Mouse (Mus musculus) c-Kit-positive CD71-negative TER-119-negative erythroid progenitor cells, embryonic 14.5 days (primary cell): ENCODE results near the gene Sema5a.

Source experiments
- DNase-seq: peaks from one replicate; pipeline ENCODE4 v3.0.0-alpha.2; 2013; ENCODE audit warnings: low read depth

Gene Sema5a

GRCm38 (mm10) chr15:32447558-32448349 is 203.1 kb downstream of the Sema5a start:
- no peak for DNase-seq

- no peak for DNase-seq
Measured at GRCm38 (mm10) chr15:32459046-32459445, 214.4 kb downstream of the Sema5a start.

DNA sequence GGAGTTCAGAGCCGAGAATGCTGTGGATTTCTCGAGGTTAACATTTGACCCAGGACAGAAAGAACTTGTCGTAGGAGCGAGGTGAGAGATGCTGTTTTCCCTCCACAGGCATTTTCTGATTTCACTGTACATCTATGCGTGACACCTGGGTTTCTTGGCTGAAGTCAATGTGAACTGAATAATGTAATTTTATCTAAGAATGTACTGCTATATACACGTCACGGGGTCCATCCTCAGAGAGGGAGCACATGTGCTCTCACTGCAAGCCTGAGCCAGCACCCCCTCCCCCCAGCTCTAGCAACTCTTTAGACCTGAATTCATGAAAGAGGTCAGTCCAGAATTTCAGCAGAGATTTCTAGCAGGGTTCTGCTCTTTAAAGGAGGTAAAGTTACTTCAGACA is 215.6 kb downstream of the Sema5a start:
- no peak for DNase-seq

DNA sequence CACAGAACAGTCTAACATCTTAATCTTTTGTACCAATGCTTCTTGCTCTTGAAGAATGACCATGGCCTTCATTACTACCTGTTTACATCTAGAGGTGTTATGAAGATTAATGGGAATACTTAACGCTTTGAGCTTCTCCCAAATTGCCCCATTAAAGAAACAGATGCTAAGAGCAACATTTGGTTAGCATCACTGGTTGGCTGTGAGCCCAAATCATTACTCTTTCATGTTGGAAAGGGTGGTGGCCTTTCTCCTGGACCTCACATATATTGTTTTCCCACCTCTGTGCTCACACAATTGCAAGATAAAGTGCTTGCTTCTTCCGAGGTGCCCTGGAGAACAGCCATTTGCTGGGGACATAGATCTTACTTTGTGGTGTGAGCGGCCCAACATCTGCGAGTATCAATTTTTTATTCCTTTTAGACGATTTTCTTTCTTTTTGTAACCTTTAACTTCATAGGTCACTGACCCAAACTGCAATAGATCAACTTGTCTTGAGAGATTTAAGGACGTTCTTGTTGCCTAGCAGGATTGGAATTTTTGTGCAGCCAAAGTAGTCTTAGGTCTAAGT is 227.0 kb downstream of the Sema5a start:
- no peak for DNase-seq

DNA sequence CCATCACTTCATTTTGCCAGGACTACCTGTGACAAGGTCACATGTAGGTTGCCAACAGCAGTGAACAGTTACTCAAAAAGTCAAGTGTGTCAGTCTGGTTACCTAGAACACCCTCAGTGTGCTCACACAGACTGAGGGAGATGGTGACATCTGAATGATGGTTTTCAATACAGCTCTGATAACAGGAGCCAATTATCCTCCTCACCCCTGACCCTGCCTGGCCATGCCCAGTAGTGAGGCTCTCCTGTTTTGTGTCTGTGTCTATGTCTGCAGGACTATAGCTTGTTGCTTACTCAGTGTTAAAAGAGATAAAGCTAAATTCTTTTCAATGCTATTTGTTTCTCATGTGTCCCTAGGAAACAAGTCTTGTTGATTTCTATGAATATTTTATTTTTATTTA is 236.1 kb downstream of the Sema5a start:
- DNase-seq = no peak

GRCm38 (mm10) chr15:32485064-32485964 is 240.7 kb downstream of the Sema5a start:
- DNase-seq = no peak

DNA sequence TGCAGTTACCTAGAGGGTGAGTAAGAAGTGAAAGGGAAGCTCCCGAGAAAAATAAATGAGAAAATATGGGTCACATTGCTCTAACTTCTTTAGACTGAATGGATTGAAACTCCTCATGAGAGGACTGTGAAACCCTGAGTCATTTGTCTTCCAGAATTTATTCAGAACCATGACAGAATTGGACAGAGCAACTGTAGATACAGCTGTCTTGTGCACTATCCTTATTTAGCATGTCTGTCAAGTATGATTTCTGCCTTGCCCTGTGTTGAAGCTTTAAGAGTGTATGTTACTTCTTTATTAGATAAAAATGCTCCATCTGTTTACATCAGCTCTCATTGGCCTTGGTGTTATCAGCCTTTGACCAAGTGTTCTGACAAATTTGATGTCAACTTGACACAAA is 243.4 kb downstream of the Sema5a start:
- DNase-seq = no peak

GRCm38 (mm10) chr15:32494219-32494618 is 249.6 kb downstream of the Sema5a start:
- no peak for DNase-seq

GRCm38 (mm10) chr15:32494899-32495298 is 250.3 kb downstream of the Sema5a start:
- no peak for DNase-seq

GRCm38 (mm10) chr15:32496880-32497279 is 252.3 kb downstream of the Sema5a start:
- DNase-seq = no peak

GRCm38 (mm10) chr15:32505941-32506340 is 261.3 kb downstream of the Sema5a start:
- DNase-seq = no peak

GRCm38 (mm10) chr15:32508282-32508681 is 263.7 kb downstream of the Sema5a start:
- no peak for DNase-seq

DNA sequence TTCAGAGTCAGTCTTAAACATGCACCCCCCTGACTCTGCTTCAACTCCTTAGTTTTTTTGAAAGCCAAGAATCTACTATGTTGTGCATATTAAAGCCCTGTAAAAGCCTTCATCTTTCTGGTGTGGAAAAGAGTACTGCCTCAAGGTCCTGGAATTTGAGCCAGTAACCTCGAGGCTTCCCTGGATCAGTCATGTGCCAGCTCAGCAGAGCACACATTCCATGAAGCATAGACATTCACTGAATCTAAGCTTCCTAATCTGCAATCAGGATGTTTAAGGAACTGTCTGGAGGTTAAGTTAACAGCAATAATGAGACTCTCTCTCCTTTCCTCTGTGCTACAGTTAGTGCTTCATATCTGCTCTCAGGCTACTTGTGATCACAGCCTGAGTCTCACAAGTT is 270.3 kb downstream of the Sema5a start:
- DNase-seq = no peak

- DNase-seq = no peak
Measured at GRCm38 (mm10) chr15:32517954-32518353, 273.3 kb downstream of the Sema5a start.

- DNase-seq = no peak
Measured at GRCm38 (mm10) chr15:32532539-32532938, 287.9 kb downstream of the Sema5a start.

GRCm38 (mm10) chr15:32533541-32534080 is 289.0 kb downstream of the Sema5a start:
- DNase-seq = no peak

DNA sequence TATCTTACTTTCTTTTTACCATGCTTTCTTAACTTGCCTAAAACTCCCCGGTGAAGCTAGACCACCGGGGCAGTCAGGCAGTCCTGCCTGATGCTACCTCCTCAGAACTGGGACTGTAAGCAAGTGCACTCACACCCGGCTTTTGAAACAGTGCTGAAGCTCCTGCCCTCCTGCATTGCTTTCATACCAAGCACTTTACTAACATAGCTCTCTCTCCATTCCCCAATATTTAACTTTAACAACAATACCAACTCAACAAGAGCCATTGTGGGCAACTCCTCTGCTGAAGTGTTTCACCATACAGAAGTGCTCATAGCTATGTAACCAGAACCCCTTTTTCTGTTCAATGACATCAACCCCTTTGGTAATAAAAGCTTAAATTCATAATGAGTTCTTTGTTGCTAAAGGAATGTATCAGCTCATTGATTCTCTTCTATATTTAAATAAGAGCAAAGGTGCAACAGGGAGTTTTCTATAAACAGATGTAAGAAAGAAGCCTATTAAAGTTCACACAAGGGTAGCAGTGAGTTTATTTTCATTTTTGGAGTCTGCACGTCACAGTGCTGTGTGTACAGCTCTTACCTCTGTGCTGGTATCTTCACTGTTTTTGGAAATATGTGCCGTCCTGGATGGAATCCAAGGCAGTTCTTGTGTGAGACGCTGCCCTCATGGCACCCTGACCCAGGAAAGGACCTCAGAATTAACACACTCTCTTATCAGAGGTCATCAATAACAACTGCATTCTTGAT is 292.3 kb downstream of the Sema5a start:
- DNase-seq = no peak

DNA sequence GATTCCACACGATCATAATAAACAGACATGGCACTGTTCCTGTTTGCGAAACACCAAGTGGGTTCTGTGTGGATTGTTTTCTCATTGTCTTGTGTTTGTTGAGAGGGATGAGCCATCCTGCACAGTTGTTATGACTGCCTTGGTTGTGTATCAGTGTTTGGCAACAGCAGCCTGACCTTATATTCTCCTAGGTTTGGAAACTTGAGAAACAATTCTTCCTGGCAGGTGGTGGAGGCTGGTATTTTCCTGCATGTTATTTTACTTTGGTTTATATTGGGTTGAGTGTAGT is 292.8 kb downstream of the Sema5a start:
- no peak for DNase-seq

GRCm38 (mm10) chr15:32538092-32538491 is 293.5 kb downstream of the Sema5a start:
- DNase-seq = no peak

DNA sequence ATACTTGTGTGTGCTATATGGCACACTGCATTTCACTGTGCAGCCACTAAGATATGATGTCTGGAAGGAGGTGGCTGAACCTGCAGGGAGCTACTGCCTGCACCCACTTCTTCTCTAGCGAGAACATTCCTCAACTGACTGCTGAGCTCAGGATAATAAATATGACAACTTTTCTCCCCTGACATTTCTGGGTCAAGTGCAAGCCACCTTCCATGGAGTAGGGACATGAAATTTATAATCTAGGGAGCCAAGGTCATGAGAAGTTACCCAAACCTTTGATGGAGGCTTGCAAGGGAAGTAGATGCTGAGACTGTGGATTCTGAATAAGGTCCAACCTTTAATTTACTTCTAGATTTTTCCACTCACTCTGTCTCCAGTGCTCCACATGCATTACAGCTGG is 298.1 kb downstream of the Sema5a start:
- DNase-seq = no peak

DNA sequence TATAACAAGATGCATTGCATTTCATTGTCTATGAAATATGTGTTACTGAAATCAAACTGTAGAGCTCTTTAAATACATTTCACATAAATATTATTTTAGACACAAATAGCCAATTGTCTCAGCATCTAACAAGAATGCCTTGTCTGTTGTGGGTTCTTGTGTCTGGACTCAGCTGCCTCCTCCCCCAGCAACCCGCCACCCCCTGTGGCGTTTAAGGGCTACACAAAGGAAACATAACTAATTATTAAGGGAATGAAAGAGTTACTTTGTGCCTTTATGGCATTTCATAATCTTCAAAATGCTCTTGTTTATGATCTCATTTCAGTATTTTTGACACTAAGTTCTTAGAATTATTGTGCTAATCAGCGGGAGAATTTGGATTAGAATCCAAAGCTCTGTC is 298.6 kb downstream of the Sema5a start:
- no peak for DNase-seq

- no peak for DNase-seq
Measured at GRCm38 (mm10) chr15:32545455-32545854, 300.8 kb downstream of the Sema5a start.
